Mouse (Mus musculus) liver, postnatal 0 days (tissue): ENCODE data around the gene Dbx2.

Source experiments
- CTCF ChIP-seq: sonication (generic); IDR thresholded peaks from 2 replicates; pipeline ENCODE4 v1.5.1; 2016; ENCODE audit warnings: antibody characterized with exemption, low read depth
- EP300 ChIP-seq: IDR thresholded peaks from 2 replicates; pipeline ENCODE4 v1.6.1; 2016; ENCODE audit warnings: antibody characterized with exemption, low read depth, mild to moderate bottlenecking

DNA sequence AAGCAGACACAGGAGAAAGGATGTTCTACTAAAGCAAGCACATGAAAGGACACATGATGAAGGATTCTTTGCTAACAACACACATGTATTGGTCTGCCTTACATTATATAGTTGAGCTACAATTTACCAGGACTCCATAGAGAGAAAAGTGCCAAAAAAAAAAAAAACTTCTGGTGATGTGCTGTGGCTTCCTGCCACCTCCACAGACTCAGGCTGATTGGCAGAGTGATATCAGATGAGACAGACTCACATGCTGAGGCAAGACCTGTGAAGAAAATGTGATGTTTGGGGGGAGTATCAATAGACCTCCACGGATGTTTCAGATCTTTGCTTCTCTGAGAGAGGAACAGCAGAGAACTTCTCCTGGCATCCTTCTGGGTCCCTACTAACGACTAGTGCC, 6.0 kb upstream of the Dbx2 start:
- TF ChIP-seq CTCF (no peak), EP300 (no peak)
